Mouse (Mus musculus) lung, embryonic 16.5 days (tissue): ENCODE results near the gene Fkbp5. TPM values are rescaled to one million over a fixed set of nuclear protein-coding genes. Genes with fewer than 3 reads are reported as not detected.

ENCODE experiments used
- ATAC-seq: fragments of 200-750 bp; cut with Nextera tagmentation; 2 replicates; pipeline ENCODE4 v1.8.0; 2017; ENCODE audit warnings: low read depth, mild to moderate bottlenecking, moderate library complexity
- H3K27ac ChIP-seq: fragments of 300-500 bp; sonication (generic); 2 replicates; pipeline ENCODE4 v1.5.1; 2014; ENCODE audit warnings: mild to moderate bottlenecking, control low read depth, low read length
- H3K27me3 ChIP-seq: fragments of 300-500 bp; sonication (generic); 2 replicates; pipeline ENCODE4 v1.6.1; 2014; ENCODE audit warnings: low read depth, low read length, mixed read lengths; ENCODE audit not compliant: control insufficient read depth, insufficient read depth
- H3K36me3 ChIP-seq: fragments of 300-500 bp; sonication (generic); 2 replicates; pipeline ENCODE4 v1.6.1; 2014; ENCODE audit warnings: low read length; ENCODE audit not compliant: control insufficient read depth, insufficient read depth
- H3K4me1 ChIP-seq: fragments of 300-500 bp; sonication (generic); replicated peaks from 2 replicates; pipeline ENCODE4 v1.6.1; 2014; ENCODE audit warnings: low read length, mixed read lengths; ENCODE audit not compliant: control insufficient read depth, insufficient read depth
- H3K4me2 ChIP-seq: fragments of 300-500 bp; sonication (generic); 2 replicates; pipeline ENCODE4 v1.6.1; 2014; ENCODE audit warnings: low read depth, low read length, control low read depth
- H3K4me3 ChIP-seq: fragments of 300-500 bp; sonication (generic); 2 replicates; pipeline ENCODE4 v1.5.1; 2014; ENCODE audit warnings: mild to moderate bottlenecking, low read length, control low read depth
- H3K9ac ChIP-seq: fragments of 300-500 bp; sonication (generic); 2 replicates; pipeline ENCODE4 v1.6.1; 2014; ENCODE audit warnings: low read length, control low read depth
- H3K9me3 ChIP-seq: fragments of 300-500 bp; sonication (generic); 2 replicates; pipeline ENCODE4 v1.6.1; 2016; ENCODE audit warnings: low read length; ENCODE audit not compliant: control insufficient read depth
- WGBS: fragments of 180-500 bp; shearing (Covaris S2); extraction: QIAGEN DNeasy Blood & Tissue Kit; methylation state at CpG from one replicate; pipeline ENCODE4 v1.1.7; 2014; 5-methylcytosine and 5-hydroxymethylcytosine counted together
- polyA plus RNA-seq: library from polyadenylated mRNA; unstranded; fragments of >200 nt; fragmentation: Nextera tagmentation; extraction: Ambion mirVana; gene quantifications from 2 replicates; pipeline ENCODE4 v1.2.1, GENCODE M21; 2015

Gene Fkbp5
- polyA plus RNA-seq, 1 experiment from 2014 or later, result 38.5 TPM

GRCm38 (mm10) chr17:28511616-28512541 is 5.4 kb downstream of the Fkbp5 start:
- H3K4me2 ChIP-seq, result no peak overlapping the region
- no peak for ATAC-seq
- H3K4me3 ChIP-seq, result no peak overlapping the region
- no peaks in the 10 kb centered on the region for H3K27me3 ChIP-seq
- 30% methylated on average over 9 of the region's 9 CpGs for WGBS
- no peaks in the 10 kb centered on the region for H3K36me3 ChIP-seq
- no peak overlapping the region for H3K27ac ChIP-seq
- no peak overlapping the region for H3K9ac ChIP-seq
- H3K9me3 ChIP-seq, result no peaks in the 10 kb centered on the region
- H3K4me1 ChIP-seq, result peaks cover 39% of the 10 kb centered on the region

DNA sequence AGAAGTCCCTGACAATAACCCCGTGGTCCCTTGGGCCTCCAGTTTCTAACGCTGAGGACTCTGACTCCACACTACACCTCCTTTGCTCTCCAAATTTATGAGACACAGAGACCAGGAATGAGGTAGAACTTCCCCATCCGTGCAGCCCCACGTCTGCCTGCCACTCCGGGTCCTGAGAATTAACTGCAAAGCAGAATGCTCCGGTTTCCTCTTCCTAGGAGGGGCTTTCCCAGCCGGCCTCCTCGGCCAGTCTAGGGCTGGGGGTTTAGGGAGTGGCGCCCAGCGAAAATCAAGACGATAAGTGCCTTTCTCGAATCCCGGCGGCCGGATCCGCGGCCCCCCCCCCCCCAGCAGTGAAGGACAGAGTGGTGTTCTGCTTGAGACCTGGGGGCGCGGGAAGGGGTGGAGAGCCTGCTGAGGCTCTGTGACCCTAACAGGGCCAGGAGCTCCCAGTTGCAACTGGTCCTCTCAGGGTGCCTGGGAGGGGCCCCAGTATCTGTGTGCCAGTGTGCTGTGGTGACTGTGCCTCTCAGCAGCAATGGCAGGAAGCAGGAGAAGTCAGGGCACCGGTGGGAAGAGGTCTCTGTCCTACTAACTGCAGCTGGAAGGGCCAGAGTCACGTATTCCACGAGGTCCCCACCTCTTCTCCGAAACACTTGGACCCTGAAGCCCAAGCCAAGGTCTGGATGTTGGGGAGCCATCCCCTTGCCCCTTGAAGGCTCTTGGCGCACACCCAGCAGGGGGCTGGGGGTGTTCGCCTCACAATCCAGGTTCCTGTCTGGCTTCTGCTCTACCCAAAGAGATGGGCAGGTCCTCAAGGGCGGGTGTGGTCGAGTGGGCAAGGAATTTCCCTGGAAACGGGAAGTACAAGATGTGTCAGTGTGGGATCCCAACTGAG is 6.6 kb downstream of the Fkbp5 start:
- H3K9me3 ChIP-seq, result no peaks in the 10 kb centered on the region
- H3K27me3 ChIP-seq, result no peaks in the 10 kb centered on the region
- H3K4me2 ChIP-seq, result peak overlapping the region; percentile 53
- 5% methylated on average over 26 of the region's 28 CpGs for WGBS
- H3K9ac ChIP-seq, result peak overlapping the region; percentile 61
- H3K4me3 ChIP-seq, result peak overlapping the region; percentile 30
- H3K4me1 ChIP-seq, result peaks cover 29% of the 10 kb centered on the region
- ATAC-seq, result peak; percentile 32
- H3K27ac ChIP-seq, result 0 out of 2 replicates have a peak overlapping the region, but pooled peaks have one; percentile 36
- H3K36me3 ChIP-seq, result no peaks in the 10 kb centered on the region

DNA sequence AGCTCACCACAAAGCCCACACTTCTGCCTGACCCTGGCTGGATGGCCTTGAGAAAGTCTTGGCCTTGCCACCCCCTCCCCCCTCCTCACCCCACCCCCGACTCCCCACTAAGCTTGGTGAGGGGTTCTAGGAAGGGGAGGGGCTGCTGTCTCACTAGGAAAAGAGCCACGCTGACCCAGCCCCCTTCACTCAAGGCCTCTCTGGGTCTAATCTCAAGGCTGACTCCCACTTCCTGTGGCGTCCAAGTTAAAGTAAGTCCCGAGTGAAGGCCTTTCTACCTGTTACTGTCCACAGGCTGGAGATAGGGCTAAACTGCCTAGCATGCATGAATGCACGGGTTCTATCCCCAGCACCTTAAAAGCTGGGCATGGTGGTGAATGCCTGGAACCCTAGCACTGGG is 9.8 kb downstream of the Fkbp5 start:
- H3K9ac ChIP-seq, result peak overlapping the region; percentile 1; the same call in 1 of the 2 replicates
- H3K4me2 ChIP-seq, result no peak overlapping the region
- WGBS, result 20% methylated on average over 5 of the region's 5 CpGs
- no peaks in the 10 kb centered on the region for H3K36me3 ChIP-seq
- no peak overlapping the region for H3K4me3 ChIP-seq
- peaks cover 21% of the 10 kb centered on the region for H3K4me1 ChIP-seq
- no peaks in the 10 kb centered on the region for H3K27me3 ChIP-seq
- no peak for ATAC-seq
- no peaks in the 10 kb centered on the region for H3K9me3 ChIP-seq
- no peak overlapping the region for H3K27ac ChIP-seq

GRCm38 (mm10) chr17:28506895-28507294 is 10.4 kb downstream of the Fkbp5 start:
- Histone ChIP-seq H3K9me3 (no peaks in the 10 kb centered on the region), H3K36me3 (no peaks in the 10 kb centered on the region), H3K4me3 (no peak overlapping the region), H3K9ac (peak overlapping the region; percentile 1; the same call in 1 of the 2 replicates), H3K4me1 (peaks cover 18% of the 10 kb centered on the region), H3K27me3 (no peaks in the 10 kb centered on the region), H3K27ac (no peak overlapping the region), H3K4me2 (no peak overlapping the region)
- ATAC-seq, result no peak
- WGBS, result 22% methylated on average over 5 of the region's 5 CpGs

DNA sequence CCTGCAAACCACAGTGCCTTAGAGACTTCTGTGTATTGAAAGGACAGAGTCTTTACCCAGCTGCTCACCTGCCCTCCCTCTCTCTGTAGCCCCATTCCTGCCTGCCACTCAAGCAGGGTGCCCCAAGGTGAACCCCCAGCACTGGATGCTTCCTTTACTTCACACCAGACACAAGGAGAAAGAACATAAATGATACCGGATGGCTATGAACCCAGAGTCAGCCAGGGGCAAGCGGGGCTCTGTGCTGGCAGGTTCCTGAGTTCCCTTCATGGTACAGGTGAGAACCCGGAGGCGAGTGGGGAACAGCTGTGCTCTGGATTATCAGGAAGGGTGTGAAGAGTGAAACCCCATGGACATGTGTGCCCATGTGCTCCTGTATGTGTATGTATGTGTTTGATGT is 11.7 kb downstream of the Fkbp5 start:
- 78% methylated on average over 4 of the region's 4 CpGs for WGBS
- ATAC-seq, result no peak

GRCm38 (mm10) chr17:28504182-28504581 is 13.1 kb downstream of the Fkbp5 start:
- Histone ChIP-seq H3K4me2 (no peak overlapping the region), H3K4me1 (peaks cover 8% of the 10 kb centered on the region), H3K36me3 (no peaks in the 10 kb centered on the region), H3K9ac (no peak overlapping the region), H3K4me3 (no peak overlapping the region), H3K9me3 (no peaks in the 10 kb centered on the region), H3K27ac (no peak overlapping the region), H3K27me3 (no peaks in the 10 kb centered on the region)
- ATAC-seq, result no peak
- WGBS, result 62% methylated on average over 6 of the region's 6 CpGs

More for the DNA sequence above, 11.7 kb downstream of the Fkbp5 start:
- Histone ChIP-seq H3K9ac (no peak overlapping the region), H3K27me3 (no peaks in the 10 kb centered on the region), H3K4me2 (no peak overlapping the region), H3K36me3 (no peaks in the 10 kb centered on the region), H3K4me3 (no peak overlapping the region), H3K27ac (no peak overlapping the region), H3K4me1 (peaks cover 12% of the 10 kb centered on the region), H3K9me3 (no peaks in the 10 kb centered on the region)

- Histone ChIP-seq H3K27me3 (no peaks in the 10 kb centered on the region), H3K4me1 (peaks cover 5% of the 10 kb centered on the region), H3K4me3 (no peak overlapping the region), H3K9me3 (no peaks in the 10 kb centered on the region), H3K36me3 (no peaks in the 10 kb centered on the region), H3K27ac (no peak overlapping the region), H3K4me2 (no peak overlapping the region), H3K9ac (no peak overlapping the region)
- 48% methylated on average over 7 of the region's 7 CpGs for WGBS
- no peak for ATAC-seq
These were observed 15.0 kb downstream of the Fkbp5 start for GRCm38 (mm10) chr17:28502196-28502821.

DNA sequence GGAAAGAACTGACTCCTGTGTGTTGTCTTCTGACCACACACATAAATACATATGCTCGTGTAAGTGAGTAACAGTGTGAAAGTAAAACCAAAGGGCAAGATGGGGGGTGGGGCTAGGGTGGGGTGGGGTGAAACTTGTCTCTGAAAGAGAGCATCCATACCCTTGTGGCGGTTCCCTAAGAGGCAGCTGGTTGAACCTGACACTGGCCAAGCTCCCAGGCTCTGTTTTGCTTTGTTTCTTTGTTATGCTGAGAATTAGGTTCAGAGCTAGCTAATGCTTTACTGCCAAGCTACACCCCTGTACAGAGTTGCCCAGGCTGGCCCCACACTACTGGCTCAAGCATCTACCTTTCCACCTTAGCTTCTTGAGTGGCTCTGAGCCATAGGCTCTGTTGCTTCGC is 16.9 kb downstream of the Fkbp5 start:
- no peak for ATAC-seq
- WGBS, result 71% methylated on average over 3 of the region's 3 CpGs

More for the DNA sequence above, 16.9 kb downstream of the Fkbp5 start:
- H3K9ac ChIP-seq, result no peak overlapping the region
- no peaks in the 10 kb centered on the region for H3K4me1 ChIP-seq
- H3K27ac ChIP-seq, result no peak overlapping the region
- H3K36me3 ChIP-seq, result no peaks in the 10 kb centered on the region
- H3K4me2 ChIP-seq, result no peak overlapping the region
- no peaks in the 10 kb centered on the region for H3K27me3 ChIP-seq
- no peaks in the 10 kb centered on the region for H3K9me3 ChIP-seq
- no peak overlapping the region for H3K4me3 ChIP-seq
